Mouse (Mus musculus) brain, embryonic 14.5 days (tissue): ENCODE data around the gene Casp8ap2. TPM values are rescaled to one million over a fixed set of nuclear protein-coding genes. Genes with fewer than 3 reads are reported as not detected.

Experiments
- DNase-seq: peaks from one replicate; pipeline ENCODE4 v3.0.0-alpha.2; 2011; ENCODE audit warnings: low read depth
- CTCF ChIP-seq: fragments of 200-500 bp; IDR thresholded peaks from 2 replicates; pipeline ENCODE4 v1.5.1; 2012; ENCODE audit warnings: inconsistent platforms, mild to moderate bottlenecking, moderate library complexity, borderline replicate concordance; ENCODE audit not compliant: insufficient read depth, insufficient read length; ENCODE audit errors: extremely low read depth
- POLR2A ChIP-seq: fragments of 200-500 bp; IDR thresholded peaks from 2 replicates; pipeline ENCODE4 v1.6.1; 2012; ENCODE audit warnings: mild to moderate bottlenecking, inconsistent platforms, borderline replicate concordance; ENCODE audit not compliant: poor library complexity, insufficient read depth, insufficient read length, severe bottlenecking; ENCODE audit errors: extremely low read depth
- polyA plus RNA-seq: library from polyadenylated mRNA; depleted of rRNA; stranded (reverse); fragments of >200 nt; gene quantifications from 2 replicates; pipeline ENCODE4 v1.2.3, GENCODE M21; 2012

The Casp8ap2 gene
- polyA plus RNA-seq, 1 experiment = 12.1 TPM

DNA sequence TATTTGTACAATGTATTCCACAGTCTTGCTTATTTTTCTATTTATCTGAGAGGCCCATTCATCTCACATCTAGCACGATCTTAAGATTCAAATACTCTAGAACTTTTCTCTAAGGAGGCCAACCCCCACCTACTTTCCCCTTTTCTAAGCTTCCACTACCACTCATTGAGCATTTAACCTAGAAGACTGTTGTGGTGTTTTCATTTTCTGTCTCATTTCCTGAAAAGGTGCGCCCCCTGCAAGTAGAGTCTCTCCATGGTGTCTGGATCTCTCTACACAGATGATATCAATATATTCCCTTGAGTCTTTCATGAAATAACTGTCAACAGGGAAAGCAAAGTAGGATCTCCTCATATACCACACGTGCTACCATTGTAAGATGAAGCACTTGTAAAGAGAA is 12.6 kb upstream of the Casp8ap2 start, which contains the start of gene Gja10:
Gene Gja10 (minus strand): TSS at position 101 of the 400 bp plus-strand sequence.
- no peak for DNase-seq
- TF ChIP-seq POLR2A = no peak
- no peak for TF ChIP-seq CTCF

GRCm38 (mm10) chr4:32621637-32622036 is 6.4 kb downstream of the Casp8ap2 start:
- TF ChIP-seq CTCF = no peak
- no peak for DNase-seq

DNA sequence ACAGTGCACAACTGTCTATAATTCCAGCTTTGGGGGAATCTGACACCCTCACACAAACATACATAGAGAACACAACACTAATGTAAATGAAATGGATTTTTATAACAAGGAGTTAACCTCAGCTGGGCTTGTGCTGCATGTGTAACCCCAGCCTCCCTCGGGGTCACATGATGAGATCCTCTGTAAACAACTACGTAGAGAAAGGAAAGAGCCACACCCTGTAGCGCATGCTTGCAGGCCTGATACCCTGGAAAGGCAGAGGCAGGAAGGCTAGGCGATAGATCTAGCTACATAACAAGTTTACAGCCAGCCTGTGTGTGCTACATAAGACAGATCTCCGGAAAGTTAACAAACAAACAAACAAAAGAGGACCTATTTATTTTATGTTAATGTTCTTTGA is 36.4 kb downstream of the Casp8ap2 start:
- TF ChIP-seq CTCF (no peak), POLR2A (no peak)
- no peak for DNase-seq

- DNase-seq = no peak
- TF ChIP-seq POLR2A (no peak), CTCF (no peak)
These were observed 41.1 kb downstream of the Casp8ap2 start for GRCm38 (mm10) chr4:32656146-32656904.

- DNase-seq = peak; percentile 98
- TF ChIP-seq POLR2A (no peak; the same call in 1 of the 2 replicates), CTCF (no peak)
These were observed 41.8 kb downstream of the Casp8ap2 start, which contains the start of gene Mdn1 for GRCm38 (mm10) chr4:32656918-32657662. Gene Mdn1, plus strand, starts transcription at chr4:32657119.

- no peak for DNase-seq
These were observed 50.6 kb downstream of the Casp8ap2 start for GRCm38 (mm10) chr4:32665843-32666242.

DNA sequence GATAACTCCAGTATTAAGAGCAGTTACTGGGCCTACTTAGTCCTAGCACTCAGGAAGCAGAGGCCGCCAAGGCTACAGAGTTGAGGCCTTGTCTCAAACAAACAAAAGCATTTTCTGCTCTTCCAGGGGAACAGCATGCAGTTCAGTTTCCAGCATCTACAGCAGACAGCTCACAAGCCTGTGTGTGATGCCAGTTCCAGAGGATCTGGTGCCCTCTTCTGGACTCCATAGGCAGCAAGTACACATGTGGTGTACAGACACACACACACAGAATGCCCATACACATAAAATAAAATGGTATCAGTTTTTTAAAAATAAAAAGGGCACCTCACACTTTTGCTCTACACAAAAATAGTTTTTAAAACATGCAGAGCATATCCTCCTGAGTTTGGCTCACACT is 53.0 kb downstream of the Casp8ap2 start:
- DNase-seq = peak; percentile 54
- TF ChIP-seq CTCF = peak; percentile 38; the same call in 1 of the 2 replicates
- no peak for TF ChIP-seq POLR2A

More at GRCm38 (mm10) chr4:32665843-32666242, 50.6 kb downstream of the Casp8ap2 start:
- no peak for TF ChIP-seq POLR2A

DNA sequence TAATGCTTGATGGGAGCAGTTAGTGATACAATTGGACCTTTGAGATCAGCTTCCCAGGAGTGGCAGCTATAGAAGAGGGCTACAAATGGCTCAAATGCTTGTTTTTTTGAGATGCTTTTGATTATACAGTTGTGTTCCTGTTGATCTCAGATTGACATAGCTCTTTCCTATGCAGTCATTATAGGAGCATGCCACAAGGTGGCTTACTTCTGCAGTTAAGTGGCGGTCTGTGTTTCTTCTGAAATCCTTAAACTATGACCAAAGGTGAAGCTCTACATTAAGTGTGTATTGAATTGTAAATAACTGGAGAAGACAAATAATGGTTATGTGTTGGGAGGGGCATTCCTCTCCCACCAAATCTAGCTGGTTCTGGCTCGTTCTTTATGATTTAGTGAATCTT is 54.6 kb downstream of the Casp8ap2 start:
- DNase-seq = no peak
- TF ChIP-seq POLR2A (no peak), CTCF (peak; percentile 7; the same call in 1 of the 2 replicates)

DNA sequence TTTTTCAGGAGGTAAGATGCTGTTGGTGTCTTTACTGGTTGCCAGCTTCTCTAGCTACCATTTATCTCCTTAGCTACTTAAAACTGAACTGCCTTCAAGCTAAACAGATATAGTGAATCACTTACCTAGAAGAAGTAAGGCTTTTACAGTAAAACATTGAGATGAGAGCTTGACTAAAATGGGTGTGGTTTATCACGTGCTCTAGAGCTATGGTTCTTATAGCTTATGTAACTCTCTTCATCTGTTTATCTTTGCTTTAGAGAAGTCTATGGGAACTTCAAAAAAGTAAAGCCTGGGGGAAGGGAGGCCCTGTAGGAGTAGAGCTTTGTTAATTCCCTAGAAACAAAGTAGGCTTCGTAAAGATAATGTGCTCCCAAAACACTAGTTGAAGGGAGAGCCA is 58.8 kb downstream of the Casp8ap2 start:
- DNase-seq = no peak
- TF ChIP-seq CTCF (no peak), POLR2A (no peak)

DNA sequence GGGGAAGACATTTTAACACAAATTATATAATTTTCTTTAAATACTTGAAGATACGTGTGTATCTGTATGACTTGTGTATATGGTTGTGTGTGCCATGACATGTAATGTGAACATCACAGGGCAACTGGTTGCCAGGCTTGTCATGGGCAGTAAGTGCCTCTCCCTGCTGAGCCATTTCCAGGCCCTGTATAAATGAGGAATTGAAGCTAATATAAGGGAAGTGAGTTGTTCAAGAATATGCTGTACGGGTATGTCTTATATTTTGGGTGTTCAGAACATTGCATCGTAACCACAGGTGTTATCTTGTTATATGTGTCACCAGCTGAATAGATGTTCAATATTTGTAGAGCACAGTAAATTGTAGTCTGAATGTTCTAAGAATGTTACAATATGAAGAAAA is 62.2 kb downstream of the Casp8ap2 start:
- TF ChIP-seq POLR2A = no peak
- TF ChIP-seq CTCF = no peak
- DNase-seq = no peak

DNA sequence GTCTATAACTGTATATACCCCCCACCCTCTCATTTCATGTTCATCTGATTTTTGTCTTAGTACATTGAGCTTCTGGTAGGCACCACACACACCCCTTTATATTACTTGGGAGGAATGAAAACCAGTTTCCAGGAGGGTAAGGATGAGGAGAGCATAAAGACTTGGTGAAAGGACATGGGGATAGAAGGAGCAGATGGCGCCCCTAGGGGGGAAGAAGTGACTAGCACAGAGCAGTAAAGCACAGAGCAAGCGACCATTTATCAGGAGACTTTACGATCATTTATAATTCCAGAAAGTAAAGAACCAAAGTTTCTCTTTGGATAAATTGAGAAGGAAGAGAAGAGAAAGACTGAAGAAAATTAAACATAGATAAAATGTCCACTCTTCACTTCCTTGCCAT is 65.6 kb downstream of the Casp8ap2 start:
- DNase-seq = no peak
- TF ChIP-seq CTCF = peak; percentile 45; the same call in 1 of the 2 replicates
- no peak for TF ChIP-seq POLR2A
